ENCODE assay signal across 24 mouse cellular contexts in the genomic region with DNA sequence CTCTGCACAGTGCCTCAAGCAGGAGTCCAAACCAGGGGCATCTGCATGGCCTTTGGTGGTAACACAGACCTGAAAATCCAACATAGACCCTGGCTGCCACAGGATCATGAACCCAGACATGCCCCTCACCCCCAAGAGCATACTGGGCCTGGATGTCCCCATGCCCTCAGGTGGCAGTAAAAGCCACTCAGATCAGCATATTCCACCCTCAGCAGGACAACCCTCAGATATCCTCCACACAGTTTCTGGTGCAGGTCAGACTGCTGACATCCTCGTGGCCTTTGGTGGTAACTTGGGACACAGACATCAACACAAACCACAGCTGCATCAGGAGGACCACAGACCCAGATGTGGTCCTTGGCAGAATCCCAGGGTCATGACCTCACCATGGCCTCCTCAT.
"Had no signal": no experiment of that assay in that cellular context is flagged by ENCODE, and none has a peak within 500 bp of the region (broad histone marks: within the 10 kb centered on the region; RNA-seq: fewer than 3 reads in every experiment).

No protein-coding gene starts in this region.

- H3K4me1 ChIP-seq: heart, embryonic 10.5 days; heart, embryonic 12.5 days; hindbrain, embryonic 10.5 days; hindbrain, embryonic 13.5 days; hindbrain, embryonic 15.5 days; limb, embryonic 15.5 days had no signal

- H3K4me2 ChIP-seq: heart, embryonic 12.5 days; hindbrain, embryonic 13.5 days; hindbrain, embryonic 15.5 days; limb, embryonic 13.5 days; limb, embryonic 15.5 days had no signal

- H3K4me3 ChIP-seq: gastrocnemius, adult 2 months; heart, adult 2 months; heart, embryonic 10.5 days; heart, embryonic 12.5 days; hindbrain, embryonic 10.5 days; hindbrain, embryonic 13.5 days; hindbrain, embryonic 15.5 days; limb, embryonic 13.5 days; limb, embryonic 15.5 days had no signal

- H3K9me3 ChIP-seq: heart, embryonic 10.5 days; heart, embryonic 12.5 days; hindbrain, embryonic 10.5 days; hindbrain, embryonic 13.5 days; hindbrain, embryonic 15.5 days; limb, embryonic 13.5 days; limb, embryonic 15.5 days had no signal

- ATAC-seq: hindbrain, postnatal 0 days; intestine, embryonic 16.5 days had no signal

- H3K36me3 ChIP-seq: heart, embryonic 10.5 days; heart, embryonic 12.5 days; hindbrain, embryonic 10.5 days; hindbrain, embryonic 13.5 days; hindbrain, embryonic 15.5 days; limb, embryonic 13.5 days; limb, embryonic 15.5 days had no signal

- H3K27me3 ChIP-seq: heart, embryonic 12.5 days; hindbrain, embryonic 13.5 days; hindbrain, embryonic 15.5 days; limb, embryonic 13.5 days; limb, embryonic 15.5 days had no signal

- H3K27ac ChIP-seq: gastrocnemius, adult 2 months; heart, adult 2 months; heart, embryonic 10.5 days; hindbrain, embryonic 10.5 days; hindbrain, embryonic 13.5 days; hindbrain, embryonic 15.5 days; hindbrain, postnatal 0 days; kidney, postnatal 0 days; limb, embryonic 13.5 days; limb, embryonic 15.5 days; liver, embryonic 14.5 days had no signal

- H3K9ac ChIP-seq: heart, embryonic 12.5 days; hindbrain, embryonic 13.5 days; hindbrain, embryonic 15.5 days; limb, embryonic 13.5 days; limb, embryonic 15.5 days; liver, embryonic 14.5 days had no signal

- DNase-seq: gastrocnemius, adult 2 months; gastrocnemius, postnatal 10 days; gastrocnemius, postnatal 25 days; heart, adult 2 months; heart, postnatal 10 days; heart, postnatal 4 days; kidney, adult 11 months; kidney, adult 8-10 months; kidney, postnatal 14 days; kidney, postnatal 36 days; layer of hippocampus, adult 9-11 months; layer of hippocampus, postnatal 36 days; left cerebral cortex, postnatal 4 days had no signal
